Mouse (Mus musculus): ENCODE results near the gene Abhd16b. TPM values are rescaled to one million over a fixed set of nuclear protein-coding genes. Genes with fewer than 3 reads are reported as not detected.
A peak's percentile ranks its signal among the peaks of the same experiment; 100 is the strongest.

The Abhd16b gene
- polyA plus RNA-seq, 1 experiment from 2014 or later, result 0.08 TPM

DNA sequence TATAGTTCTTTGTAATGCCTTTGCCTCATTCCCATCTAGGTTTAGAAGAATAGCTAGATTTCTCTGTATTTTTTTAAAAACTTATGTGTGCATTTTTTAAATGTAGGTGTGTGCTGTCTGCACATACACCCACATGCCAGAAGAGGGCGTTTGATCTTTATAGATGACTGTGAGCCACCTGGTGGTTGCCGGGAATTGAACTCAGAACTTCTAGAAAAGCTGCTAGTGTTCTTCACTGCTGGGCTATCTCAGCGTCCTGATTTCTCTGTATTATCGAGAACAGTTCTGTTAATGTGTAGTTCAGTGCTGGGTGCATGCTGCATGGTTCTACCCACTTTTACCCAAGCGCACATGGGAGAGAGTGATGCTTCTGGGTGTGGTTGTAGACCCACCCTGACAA, 29.8 kb downstream of the Abhd16b start:
- Histone ChIP-seq H3K36me3 (replicated peaks; ENCODE audit: insufficient read depth, low read length) (peaks cover 3% of the 10 kb centered on the region), H3K27me3 (ENCODE audit: insufficient read depth, low read length) (no peaks in the 10 kb centered on the region), H3K4me3 (ENCODE audit: low read depth, low read length) (peak overlapping the region; percentile 98), H3K4me1 (ENCODE audit: insufficient read depth) (peaks cover 19% of the 10 kb centered on the region), H3K9me3 (ENCODE audit: low read length) (no peaks in the 10 kb centered on the region), H3K9ac (replicated peaks) (0 out of 2 replicates have a peak overlapping the region, but pooled peaks have one; percentile 99), H3K27ac (ENCODE audit: low read depth) (0 out of 2 replicates have a peak overlapping the region, but pooled peaks have one; percentile 36), H3K4me2 (ENCODE audit: low read depth, low read length) (peak overlapping the region; percentile 86)
- WGBS (ENCODE audit: insufficient replicate concordance), result 54% methylated on average over 5 of the region's 5 CpGs
- DNase-seq, result peak; percentile 58
- peak; percentile 85 for TF ChIP-seq CTCF (IDR thresholded peaks at IDR 0.05; ENCODE audit: low read depth)
- no peak for TF ChIP-seq EP300 (IDR thresholded peaks at IDR 0.05; ENCODE audit: low read depth)
- no peak for ATAC-seq

DNA sequence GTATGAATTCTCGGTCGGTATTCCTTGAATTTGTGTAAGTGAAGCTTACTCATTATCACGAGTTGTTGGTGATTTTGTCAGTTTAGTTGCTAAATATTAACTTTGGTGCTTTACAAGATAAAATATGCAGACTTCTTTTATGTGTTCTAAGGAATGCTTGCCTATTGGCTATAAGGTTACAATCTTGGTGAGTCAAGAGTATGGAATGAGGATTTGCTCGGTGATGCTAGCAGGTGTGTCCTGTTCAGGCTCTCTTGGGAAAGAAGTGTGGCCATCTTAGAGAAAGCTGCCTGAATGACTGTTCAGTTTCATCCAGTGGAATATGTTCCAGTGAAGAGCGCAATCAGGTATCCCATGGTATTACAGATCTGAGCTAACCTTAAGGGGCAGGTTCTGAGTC, 32.5 kb downstream of the Abhd16b start:
- ATAC-seq, result no peak
- 76% methylated on average over 5 of the region's 5 CpGs for WGBS (ENCODE audit: insufficient replicate concordance)
- TF ChIP-seq CTCF (IDR thresholded peaks at IDR 0.05; ENCODE audit: low read depth), result no peak
- TF ChIP-seq EP300 (IDR thresholded peaks at IDR 0.05; ENCODE audit: low read depth), result no peak
- no peak overlapping the region for H3K4me2 ChIP-seq (ENCODE audit: low read depth, low read length)
- H3K36me3 ChIP-seq (replicated peaks; ENCODE audit: insufficient read depth, low read length), result peaks cover 19% of the 10 kb centered on the region
- no peak for DNase-seq
- no peaks in the 10 kb centered on the region for H3K9me3 ChIP-seq (ENCODE audit: low read length)
- no peak overlapping the region for H3K27ac ChIP-seq (ENCODE audit: low read depth)
- H3K4me1 ChIP-seq (ENCODE audit: insufficient read depth), result peaks cover 15% of the 10 kb centered on the region
- H3K27me3 ChIP-seq (ENCODE audit: insufficient read depth, low read length), result no peaks in the 10 kb centered on the region
- no peak overlapping the region for H3K9ac ChIP-seq (replicated peaks)
- no peak overlapping the region for H3K4me3 ChIP-seq (ENCODE audit: low read depth, low read length)

DNA sequence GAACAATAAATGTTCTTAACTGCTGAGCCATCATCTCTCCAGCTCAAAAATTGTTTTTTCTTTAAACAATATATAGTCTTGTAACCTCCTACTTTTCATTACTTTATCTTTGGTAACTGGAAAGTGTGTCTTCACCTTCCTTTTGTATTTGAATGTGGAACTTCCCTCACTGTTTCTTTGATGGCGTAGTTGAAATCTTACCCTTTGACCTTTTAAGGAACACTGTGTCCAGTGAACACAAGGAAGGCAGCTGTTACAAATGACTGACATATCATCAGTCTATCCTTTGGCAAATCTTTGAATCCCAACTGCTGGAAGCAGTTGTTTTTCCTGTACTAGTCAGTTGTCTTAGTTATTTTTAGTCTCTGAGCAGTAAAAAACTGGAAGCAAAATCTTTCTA, 36.1 kb downstream of the Abhd16b start:
- Histone ChIP-seq H3K27ac (ENCODE audit: low read depth) (no peak overlapping the region), H3K36me3 (replicated peaks; ENCODE audit: insufficient read depth, low read length) (peaks cover 22% of the 10 kb centered on the region), H3K27me3 (ENCODE audit: insufficient read depth, low read length) (no peaks in the 10 kb centered on the region), H3K4me1 (ENCODE audit: insufficient read depth) (no peaks in the 10 kb centered on the region), H3K4me2 (ENCODE audit: low read depth, low read length) (no peak overlapping the region), H3K9ac (replicated peaks) (no peak overlapping the region), H3K4me3 (ENCODE audit: low read depth, low read length) (no peak overlapping the region), H3K9me3 (ENCODE audit: low read length) (no peaks in the 10 kb centered on the region)
- 76% methylated on average over 1 of the region's 1 CpGs for WGBS (ENCODE audit: insufficient replicate concordance)
- TF ChIP-seq CTCF (IDR thresholded peaks at IDR 0.05; ENCODE audit: low read depth), result no peak
- TF ChIP-seq EP300 (IDR thresholded peaks at IDR 0.05; ENCODE audit: low read depth), result no peak
- ATAC-seq (no peak), DNase-seq (no peak)

DNA sequence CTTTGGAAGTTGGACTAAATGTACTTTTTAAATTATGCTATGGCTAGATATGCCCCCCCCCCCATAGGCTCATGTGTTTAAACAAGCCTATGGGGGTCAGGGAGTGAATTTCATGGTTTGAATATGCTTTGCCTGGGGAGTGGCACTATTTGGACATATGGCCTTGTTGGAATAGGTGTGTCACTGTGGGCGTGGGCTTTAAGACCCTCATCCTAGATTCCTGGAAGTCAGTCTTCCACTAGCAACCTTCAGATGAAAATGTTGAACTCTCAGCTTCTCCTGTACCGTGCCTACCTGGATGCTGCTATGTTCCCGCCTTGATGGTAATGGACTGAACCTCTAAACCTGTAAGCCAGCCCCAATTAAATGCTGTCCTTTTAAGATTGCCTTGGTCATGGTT, 39.6 kb downstream of the Abhd16b start:
- Histone ChIP-seq H3K27me3 (ENCODE audit: insufficient read depth, low read length) (no peaks in the 10 kb centered on the region), H3K36me3 (replicated peaks; ENCODE audit: insufficient read depth, low read length) (peaks cover 19% of the 10 kb centered on the region), H3K4me2 (ENCODE audit: low read depth, low read length) (no peak overlapping the region), H3K4me1 (ENCODE audit: insufficient read depth) (peaks cover 2% of the 10 kb centered on the region), H3K9me3 (ENCODE audit: low read length) (no peaks in the 10 kb centered on the region), H3K4me3 (ENCODE audit: low read depth, low read length) (no peak overlapping the region), H3K27ac (ENCODE audit: low read depth) (no peak overlapping the region), H3K9ac (replicated peaks) (no peak overlapping the region)
- ATAC-seq (no peak), DNase-seq (no peak)
- no peak for TF ChIP-seq EP300 (IDR thresholded peaks at IDR 0.05; ENCODE audit: low read depth)
- TF ChIP-seq CTCF (IDR thresholded peaks at IDR 0.05; ENCODE audit: low read depth), result no peak
- 90% methylated on average over 3 of the region's 3 CpGs for WGBS (ENCODE audit: insufficient replicate concordance)

DNA sequence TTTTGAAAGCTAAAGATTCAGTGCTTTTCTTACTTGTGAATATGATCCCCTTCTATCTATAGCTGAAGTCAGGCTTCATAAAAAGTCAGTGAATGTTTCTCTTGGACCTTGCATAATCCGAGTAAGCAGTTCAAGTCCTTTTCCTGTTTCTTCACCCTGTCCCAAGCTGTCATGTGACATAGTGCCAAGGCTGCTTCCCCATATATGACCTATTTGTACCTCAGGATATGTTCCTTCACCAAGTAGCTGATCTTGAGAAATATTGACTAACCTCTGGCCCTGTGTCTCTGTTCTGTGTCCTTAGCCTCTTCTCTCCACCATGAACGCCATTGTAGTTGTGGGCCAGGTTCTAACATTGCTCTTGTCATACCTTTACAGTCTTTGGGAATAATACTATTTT, 43.4 kb downstream of the Abhd16b start:
- H3K9me3 ChIP-seq (ENCODE audit: low read length), result no peaks in the 10 kb centered on the region
- no peaks in the 10 kb centered on the region for H3K27me3 ChIP-seq (ENCODE audit: insufficient read depth, low read length)
- ATAC-seq, result peak; percentile 73
- H3K27ac ChIP-seq (ENCODE audit: low read depth), result peak overlapping the region; percentile 30; the same call in 1 of the 2 replicates
- no peak overlapping the region for H3K9ac ChIP-seq (replicated peaks)
- DNase-seq, result no peak
- no peak overlapping the region for H3K4me3 ChIP-seq (ENCODE audit: low read depth, low read length)
- 65% methylated on average over 2 of the region's 2 CpGs for WGBS (ENCODE audit: insufficient replicate concordance)
- TF ChIP-seq CTCF (IDR thresholded peaks at IDR 0.05; ENCODE audit: low read depth), result no peak
- peak; percentile 35; the same call in 1 of the 2 replicates for TF ChIP-seq EP300 (IDR thresholded peaks at IDR 0.05; ENCODE audit: low read depth)
- peaks cover 7% of the 10 kb centered on the region; the same call in 1 of the 2 replicates for H3K36me3 ChIP-seq (replicated peaks; ENCODE audit: insufficient read depth, low read length)
- H3K4me2 ChIP-seq (ENCODE audit: low read depth, low read length), result no peak overlapping the region
- peaks cover 5% of the 10 kb centered on the region for H3K4me1 ChIP-seq (ENCODE audit: insufficient read depth)

DNA sequence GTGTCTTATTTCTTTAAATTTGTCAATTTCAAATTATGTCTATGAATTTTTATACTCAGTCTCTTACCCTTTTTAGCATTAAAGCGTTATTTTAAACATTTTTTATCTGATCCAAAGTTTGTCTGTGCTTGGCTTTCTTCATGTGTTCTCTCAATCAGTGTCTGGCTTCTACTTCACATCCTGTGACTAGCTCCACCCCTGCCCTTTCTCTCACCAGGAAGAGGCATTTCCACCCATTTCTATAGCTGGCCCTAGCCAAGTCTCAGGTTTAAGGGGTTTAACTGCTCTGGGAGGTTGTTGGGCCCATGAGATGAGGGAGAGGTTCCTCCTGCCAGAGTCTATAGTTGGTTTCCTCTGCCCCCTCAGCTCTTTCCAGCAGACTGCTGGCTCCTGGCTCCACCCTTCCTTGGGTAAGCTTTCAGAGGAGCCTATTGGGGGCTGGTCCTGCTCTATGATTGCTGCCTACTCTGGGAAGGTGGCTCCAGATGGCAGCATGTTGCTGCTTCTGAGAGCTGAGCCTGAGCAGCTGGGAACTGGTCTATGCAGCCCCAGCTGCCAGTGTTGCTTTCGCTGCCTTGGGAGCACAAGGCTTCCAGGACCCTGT, 44.5 kb downstream of the Abhd16b start:
- Histone ChIP-seq H3K36me3 (replicated peaks; ENCODE audit: insufficient read depth, low read length) (peaks cover 4% of the 10 kb centered on the region; the same call in 1 of the 2 replicates), H3K27ac (ENCODE audit: low read depth) (peak overlapping the region; percentile 77), H3K4me1 (ENCODE audit: insufficient read depth) (peaks cover 5% of the 10 kb centered on the region), H3K4me3 (ENCODE audit: low read depth, low read length) (no peak overlapping the region), H3K4me2 (ENCODE audit: low read depth, low read length) (peak overlapping the region; percentile 36; the same call in 1 of the 2 replicates), H3K27me3 (ENCODE audit: insufficient read depth, low read length) (no peaks in the 10 kb centered on the region), H3K9ac (replicated peaks) (0 out of 2 replicates have a peak overlapping the region, but pooled peaks have one; percentile 21), H3K9me3 (ENCODE audit: low read length) (no peaks in the 10 kb centered on the region)
- ATAC-seq (peak; percentile 56), DNase-seq (peak; percentile 22)
- 58% methylated on average over 2 of the region's 2 CpGs for whole genome bisulfite sequencing (ENCODE audit: insufficient replicate concordance)
- no peak for TF ChIP-seq CTCF (IDR thresholded peaks at IDR 0.05; ENCODE audit: low read depth)
- TF ChIP-seq EP300 (IDR thresholded peaks at IDR 0.05; ENCODE audit: low read depth), result no peak
